Mouse (Mus musculus): ENCODE measurements at regions not wholly inside any gene's neighbourhood (a gene's known extent, or its start where the extent isn't known, plus 50 kb on each side); places are given as distances from the start of the nearest gene placed in this dataset.
A peak's percentile ranks its signal among the peaks of the same experiment; 100 is the strongest.
"Not testable (repeated sequence)": the region's sequence is repeated elsewhere in the genome, so short reads cannot be mapped to it uniquely, and the experiment has no call there.

- no peak for DNase-seq
These were observed 103.2 kb upstream of the Cep85l start for GRCm38 (mm10) chr10:53482919-53483318.

- DNase-seq = no peak
These were observed 90.5 kb upstream of the Cep85l start for GRCm38 (mm10) chr10:53470200-53470599.

GRCm38 (mm10) chr10:53469611-53470010 is 89.9 kb upstream of the Cep85l start:
- no peak for DNase-seq

GRCm38 (mm10) chr10:53468293-53468545 is 88.5 kb upstream of the Cep85l start:
- no peak for DNase-seq

GRCm38 (mm10) chr10:53467472-53468292 is 87.9 kb upstream of the Cep85l start:
- no peak for DNase-seq

- DNase-seq = no peak
These were observed 87.1 kb upstream of the Cep85l start for GRCm38 (mm10) chr10:53466851-53467250.

- no peak for DNase-seq
These were observed 86.5 kb upstream of the Cep85l start for GRCm38 (mm10) chr10:53466261-53466660.

- no peak for DNase-seq
These were observed 84.8 kb upstream of the Cep85l start for GRCm38 (mm10) chr10:53464581-53464980.

GRCm38 (mm10) chr10:53464006-53464405 is 84.3 kb upstream of the Cep85l start:
- no peak for DNase-seq

- DNase-seq = no peak
These were observed 83.7 kb upstream of the Cep85l start for GRCm38 (mm10) chr10:53463471-53463870.

GRCm38 (mm10) chr10:53462449-53463308 is 82.9 kb upstream of the Cep85l start:
- peak; percentile 24 to 26 for DNase-seq

- no peak for DNase-seq
These were observed 81.5 kb upstream of the Cep85l start for GRCm38 (mm10) chr10:53461070-53461781.

GRCm38 (mm10) chr10:53459706-53460105 is 80.0 kb upstream of the Cep85l start:
- DNase-seq = not testable (repeated sequence)

GRCm38 (mm10) chr10:53456027-53456713 is 76.4 kb upstream of the Cep85l start:
- DNase-seq = no peak

- peak; percentile 62 to 75 for DNase-seq
These were observed 65.0 kb upstream of the Cep85l start for GRCm38 (mm10) chr10:53444789-53445188.

- no peak for DNase-seq
These were observed 63.7 kb upstream of the Cep85l start for GRCm38 (mm10) chr10:53443443-53443842.

GRCm38 (mm10) chr10:53442912-53443311 is 63.2 kb upstream of the Cep85l start:
- no peak for DNase-seq

- DNase-seq = no peak
These were observed 60.5 kb upstream of the Cep85l start for GRCm38 (mm10) chr10:53440251-53440650.

GRCm38 (mm10) chr10:53438388-53438787 is 58.6 kb upstream of the Cep85l start:
- no peak for DNase-seq

GRCm38 (mm10) chr10:53437724-53438123 is 58.0 kb upstream of the Cep85l start:
- DNase-seq = no peak

GRCm38 (mm10) chr10:53436023-53436475 is 56.3 kb upstream of the Cep85l start:
- DNase-seq = peak; percentile 77 to 78

- peak; percentile 85 to 90 for DNase-seq
These were observed 55.6 kb upstream of the Cep85l start for GRCm38 (mm10) chr10:53435181-53435874.
